Mouse (Mus musculus): ENCODE data around the gene Cacna2d1. TPM values are rescaled to one million over a fixed set of nuclear protein-coding genes. Genes with fewer than 3 reads are reported as not detected.

Cacna2d1 gene
- polyA plus RNA-seq, 1 experiment = 27.2 TPM

- H3K4me2 ChIP-seq (ENCODE audit: low read depth) = no peak overlapping the region
- TF ChIP-seq REST (IDR thresholded peaks at IDR 0.05; ENCODE audit: insufficient read depth, insufficient read length) (no peak), TCF12 (IDR thresholded peaks at IDR 0.05; ENCODE audit: insufficient read depth, poor library complexity, severe bottlenecking) (no peak), MAX (IDR thresholded peaks at IDR 0.05; ENCODE audit: low read depth) (no peak), POLR2AphosphoS2 (IDR thresholded peaks at IDR 0.05; ENCODE audit: insufficient read length, low read depth) (no peak), CEBPB (IDR thresholded peaks at IDR 0.05; ENCODE audit: insufficient read depth, poor library complexity, severe bottlenecking) (no peak), MYOD1 (IDR thresholded peaks at IDR 0.05; ENCODE audit: control insufficient read depth in 1 of 3, insufficient read length in 2 of 3, low read depth in 2 of 3) (no peak), MYOG (IDR thresholded peaks at IDR 0.05; ENCODE audit: control insufficient read depth in 1 of 3, insufficient read depth in 1 of 3, insufficient read length in 2 of 3, low read depth in 2 of 3) (no peak), E2F4 (IDR thresholded peaks at IDR 0.05; ENCODE audit: insufficient read depth) (no peak), SRF (IDR thresholded peaks at IDR 0.05; ENCODE audit: control insufficient read depth, insufficient read length, low read depth) (no peak), TCF3 (IDR thresholded peaks at IDR 0.05; ENCODE audit: insufficient read length, low read depth) (no peak), POLR2A (IDR thresholded peaks at IDR 0.05; ENCODE audit: insufficient read length, low read depth) (no peak), USF1 (IDR thresholded peaks at IDR 0.05; ENCODE audit: low read depth) (no peak)
- no peak overlapping the region for H3ac ChIP-seq (ENCODE audit: control insufficient read depth, insufficient read length)
- H3K4me3 ChIP-seq = no peak overlapping the region
- H3K79me2 ChIP-seq (ENCODE audit: control insufficient read depth, insufficient read depth) = peaks cover 22% of the 10 kb centered on the region
- H3K27me3 ChIP-seq (ENCODE audit: control insufficient read depth, insufficient read depth, insufficient read length) = no peaks in the 10 kb centered on the region
- peaks cover 12% of the 10 kb centered on the region for H3K36me3 ChIP-seq (ENCODE audit: control insufficient read depth, insufficient read depth)
These were observed 79.9 kb downstream of the Cacna2d1 start for GRCm38 (mm10) chr5:16014392-16014791.

DNA sequence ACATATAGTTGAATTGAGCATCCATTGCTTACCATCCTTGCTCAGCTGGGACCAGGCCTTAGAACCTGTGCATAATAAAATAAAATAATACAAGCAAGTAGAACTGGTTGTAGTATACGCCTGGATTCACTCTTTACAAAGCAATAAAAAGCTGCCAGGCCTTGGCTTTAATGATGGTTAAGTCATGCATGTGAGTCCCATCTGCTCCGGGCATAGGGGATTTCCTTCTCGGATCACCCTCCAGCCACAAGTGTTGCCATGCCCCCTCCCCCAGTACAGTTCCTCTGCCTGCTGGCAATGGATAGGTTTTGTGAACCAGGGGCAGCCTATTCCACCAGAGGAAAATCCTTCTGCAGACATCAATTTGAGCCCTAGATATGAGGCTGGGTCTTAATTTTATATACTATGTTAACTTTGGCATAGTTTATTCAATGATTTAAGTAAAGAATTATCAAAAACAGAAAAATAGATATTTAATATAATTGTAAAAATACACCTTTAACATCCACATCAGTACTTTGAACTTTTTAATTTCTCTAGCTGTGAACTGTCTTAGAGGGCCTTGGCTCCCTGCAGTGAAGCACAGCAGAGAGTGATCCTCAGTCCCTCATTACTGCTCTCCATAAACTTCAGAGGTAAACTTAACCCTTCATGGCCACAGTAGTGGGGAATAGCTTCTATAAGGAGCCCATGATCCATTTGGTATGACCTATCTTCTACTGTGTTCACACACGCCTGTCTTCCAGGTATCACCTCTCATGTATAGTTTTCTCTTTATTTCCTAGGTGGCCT is 90.3 kb downstream of the Cacna2d1 start:
- Histone ChIP-seq H3K79me2 (ENCODE audit: control insufficient read depth, insufficient read depth) (peaks cover 18% of the 10 kb centered on the region), H3ac (ENCODE audit: control insufficient read depth, insufficient read length) (no peak overlapping the region), H3K36me3 (ENCODE audit: control insufficient read depth, insufficient read depth) (no peaks in the 10 kb centered on the region), H3K27me3 (ENCODE audit: control insufficient read depth, insufficient read depth, insufficient read length) (no peaks in the 10 kb centered on the region), H3K4me3 (no peak overlapping the region), H3K4me2 (ENCODE audit: low read depth) (no peak overlapping the region)
- TF ChIP-seq MYOG (IDR thresholded peaks at IDR 0.05; ENCODE audit: control insufficient read depth in 1 of 3, insufficient read depth in 1 of 3, insufficient read length in 2 of 3, low read depth in 2 of 3) (no peak), SRF (IDR thresholded peaks at IDR 0.05; ENCODE audit: control insufficient read depth, insufficient read length, low read depth) (no peak), POLR2A (IDR thresholded peaks at IDR 0.05; ENCODE audit: insufficient read length, low read depth) (no peak), E2F4 (IDR thresholded peaks at IDR 0.05; ENCODE audit: insufficient read depth) (no peak), POLR2AphosphoS2 (IDR thresholded peaks at IDR 0.05; ENCODE audit: insufficient read length, low read depth) (no peak), CEBPB (IDR thresholded peaks at IDR 0.05; ENCODE audit: insufficient read depth, poor library complexity, severe bottlenecking) (no peak), MYOD1 (IDR thresholded peaks at IDR 0.05; ENCODE audit: control insufficient read depth in 1 of 3, insufficient read length in 2 of 3, low read depth in 2 of 3) (no peak), USF1 (IDR thresholded peaks at IDR 0.05; ENCODE audit: low read depth) (no peak), REST (IDR thresholded peaks at IDR 0.05; ENCODE audit: insufficient read depth, insufficient read length) (no peak), TCF12 (IDR thresholded peaks at IDR 0.05; ENCODE audit: insufficient read depth, poor library complexity, severe bottlenecking) (no peak), MAX (IDR thresholded peaks at IDR 0.05; ENCODE audit: low read depth) (no peak), TCF3 (IDR thresholded peaks at IDR 0.05; ENCODE audit: insufficient read length, low read depth) (no peak)

- Histone ChIP-seq H3K36me3 (ENCODE audit: control insufficient read depth, insufficient read depth) (no peaks in the 10 kb centered on the region), H3K4me3 (no peak overlapping the region), H3K27me3 (ENCODE audit: control insufficient read depth, insufficient read depth, insufficient read length) (no peaks in the 10 kb centered on the region), H3ac (ENCODE audit: control insufficient read depth, insufficient read length) (no peak overlapping the region), H3K4me2 (ENCODE audit: low read depth) (no peak overlapping the region), H3K79me2 (ENCODE audit: control insufficient read depth, insufficient read depth) (peaks cover 2% of the 10 kb centered on the region)
- TF ChIP-seq REST (IDR thresholded peaks at IDR 0.05; ENCODE audit: insufficient read depth, insufficient read length) (no peak), POLR2A (IDR thresholded peaks at IDR 0.05; ENCODE audit: insufficient read length, low read depth) (no peak), CEBPB (IDR thresholded peaks at IDR 0.05; ENCODE audit: insufficient read depth, poor library complexity, severe bottlenecking) (no peak), SRF (IDR thresholded peaks at IDR 0.05; ENCODE audit: control insufficient read depth, insufficient read length, low read depth) (no peak), TCF3 (IDR thresholded peaks at IDR 0.05; ENCODE audit: insufficient read length, low read depth) (no peak), POLR2AphosphoS2 (IDR thresholded peaks at IDR 0.05; ENCODE audit: insufficient read length, low read depth) (no peak), MAX (IDR thresholded peaks at IDR 0.05; ENCODE audit: low read depth) (no peak)
These were observed 94.4 kb downstream of the Cacna2d1 start for GRCm38 (mm10) chr5:16028881-16029280.

DNA sequence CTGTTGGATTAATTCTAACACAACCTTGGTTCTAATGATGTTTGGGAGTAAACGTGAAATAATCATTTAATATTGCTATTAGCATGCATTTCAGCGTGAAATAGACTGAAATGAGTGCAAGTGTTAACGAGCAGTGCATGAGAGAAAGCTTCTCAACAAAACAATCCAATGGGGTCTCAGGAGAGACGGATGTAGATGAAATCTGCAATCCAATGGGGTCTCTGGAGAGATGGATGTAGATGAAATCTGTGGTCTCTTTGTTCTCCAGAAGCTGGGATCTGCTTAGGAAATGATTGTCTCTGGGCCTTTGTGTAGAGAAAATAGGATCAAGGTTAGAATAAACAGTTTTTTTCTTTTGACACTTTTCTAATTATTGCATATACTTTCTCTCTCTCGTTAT is 95.0 kb downstream of the Cacna2d1 start:
- H3K36me3 ChIP-seq (ENCODE audit: control insufficient read depth, insufficient read depth) = no peaks in the 10 kb centered on the region

More for the DNA sequence above, 95.0 kb downstream of the Cacna2d1 start:
- no peak overlapping the region for H3K4me3 ChIP-seq
- H3ac ChIP-seq (ENCODE audit: control insufficient read depth, insufficient read length) = no peak overlapping the region
- TF ChIP-seq REST (IDR thresholded peaks at IDR 0.05; ENCODE audit: insufficient read depth, insufficient read length) (no peak), TCF3 (IDR thresholded peaks at IDR 0.05; ENCODE audit: insufficient read length, low read depth) (no peak), MYOD1 (IDR thresholded peaks at IDR 0.05; ENCODE audit: control insufficient read depth in 1 of 3, insufficient read length in 2 of 3, low read depth in 2 of 3) (no peak), POLR2AphosphoS2 (IDR thresholded peaks at IDR 0.05; ENCODE audit: insufficient read length, low read depth) (no peak), POLR2A (IDR thresholded peaks at IDR 0.05; ENCODE audit: insufficient read length, low read depth) (no peak), TCF12 (IDR thresholded peaks at IDR 0.05; ENCODE audit: insufficient read depth, poor library complexity, severe bottlenecking) (no peak), SRF (IDR thresholded peaks at IDR 0.05; ENCODE audit: control insufficient read depth, insufficient read length, low read depth) (no peak)
- H3K4me2 ChIP-seq (ENCODE audit: low read depth) = no peak overlapping the region
- no peaks in the 10 kb centered on the region for H3K79me2 ChIP-seq (ENCODE audit: control insufficient read depth, insufficient read depth)
- no peaks in the 10 kb centered on the region for H3K27me3 ChIP-seq (ENCODE audit: control insufficient read depth, insufficient read depth, insufficient read length)
